Mouse (Mus musculus) embryonic fibroblast, embryonic 13.5 days (primary cell): Measurements from ENCODE around the gene Plekha7.

Experiments
- CTCF ChIP-seq: IDR thresholded peaks from 2 replicates; pipeline ENCODE4 v1.5.1; 2011; ENCODE audit warnings: mild to moderate bottlenecking, control low read depth, low read length, moderate library complexity, borderline replicate concordance; ENCODE audit not compliant: insufficient read depth
- POLR2A ChIP-seq: IDR thresholded peaks from 2 replicates; pipeline ENCODE4 v1.6.1; 2011; ENCODE audit warnings: low read depth, mild to moderate bottlenecking, control low read depth, low read length, moderate library complexity

GRCm38 (mm10) chr7:116336226-116336625, 28.1 kb upstream of the Plekha7 start:
- TF ChIP-seq CTCF (no peak), POLR2A (no peak)
